Mouse (Mus musculus) E14TG2a.4 (cell line): ENCODE measurements around the gene Furin.

ENCODE experiments used
- CTCF ChIP-seq: conservative IDR thresholded peaks from 2 replicates; pipeline ENCODE4 v1.5.1; 2014; ENCODE audit warnings: low read length
- POU5F1 ChIP-seq: IDR thresholded peaks from 2 replicates; pipeline ENCODE4 v1.6.1; 2014; ENCODE audit warnings: low read length, borderline replicate concordance

DNA sequence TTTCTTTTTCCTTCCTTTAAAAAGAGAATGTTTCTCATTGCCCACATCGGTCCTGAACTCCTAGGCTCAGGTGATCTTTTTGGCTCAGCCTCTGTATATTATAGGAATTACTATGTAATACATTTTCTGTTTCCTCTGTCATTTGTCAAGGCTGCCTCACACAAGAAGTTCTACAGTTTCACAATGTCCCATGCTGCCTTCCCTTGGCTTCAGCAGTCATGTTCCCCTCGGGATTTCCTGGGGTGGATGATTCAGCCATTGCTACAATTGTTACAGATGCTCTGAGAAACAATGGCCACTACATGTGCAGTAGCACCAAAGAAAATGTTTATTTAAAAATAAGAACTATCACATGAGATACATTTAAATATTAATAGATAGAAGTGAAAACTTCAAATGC is 49.5 kb upstream of the Furin start:
- TF ChIP-seq CTCF: no peak
- TF ChIP-seq POU5F1: no peak
